Mouse (Mus musculus): ENCODE results near the gene Slc5a2. TPM values are rescaled to one million over a fixed set of nuclear protein-coding genes. Genes with fewer than 3 reads are reported as not detected.

The Slc5a2 gene
- polyA plus RNA-seq, 1 experiment from 2014 or later = not detected

DNA sequence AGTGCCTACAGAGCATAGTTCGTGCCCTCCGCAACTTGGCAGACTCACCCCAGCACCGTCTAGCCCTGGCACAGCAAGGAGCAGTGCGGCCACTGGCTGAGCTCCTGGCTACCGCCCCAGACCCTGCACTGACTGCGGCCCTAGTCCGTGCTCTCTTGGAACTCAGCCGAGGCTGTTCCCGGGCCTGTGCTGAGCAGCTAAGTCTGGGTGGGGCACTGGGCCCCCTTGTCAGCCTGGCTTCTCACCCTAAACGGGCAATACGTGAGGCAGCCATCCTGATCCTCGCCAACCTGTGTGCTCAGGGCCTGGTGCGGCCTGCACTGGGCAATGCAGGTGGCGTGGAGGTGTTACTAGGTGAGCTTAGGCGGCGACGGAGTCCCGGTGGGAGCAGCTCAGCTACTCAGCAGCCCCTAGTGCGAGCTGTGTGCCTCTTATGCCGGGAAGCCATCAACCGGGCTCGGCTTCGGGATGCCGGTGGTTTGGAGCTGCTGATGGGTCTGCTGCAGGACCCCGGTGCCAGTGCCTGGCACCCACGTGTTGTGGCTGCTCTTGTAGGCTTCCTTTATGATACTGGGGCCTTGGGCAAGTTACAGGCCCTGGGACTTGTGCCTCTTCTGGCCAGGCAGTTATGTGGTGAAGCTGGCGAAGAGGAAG is 25.2 kb upstream of the Slc5a2 start:
- ATAC-seq = no peak
- H3K9ac ChIP-seq (replicated peaks) = peak overlapping the region; percentile 3; the same call in 1 of the 2 replicates

DNA sequence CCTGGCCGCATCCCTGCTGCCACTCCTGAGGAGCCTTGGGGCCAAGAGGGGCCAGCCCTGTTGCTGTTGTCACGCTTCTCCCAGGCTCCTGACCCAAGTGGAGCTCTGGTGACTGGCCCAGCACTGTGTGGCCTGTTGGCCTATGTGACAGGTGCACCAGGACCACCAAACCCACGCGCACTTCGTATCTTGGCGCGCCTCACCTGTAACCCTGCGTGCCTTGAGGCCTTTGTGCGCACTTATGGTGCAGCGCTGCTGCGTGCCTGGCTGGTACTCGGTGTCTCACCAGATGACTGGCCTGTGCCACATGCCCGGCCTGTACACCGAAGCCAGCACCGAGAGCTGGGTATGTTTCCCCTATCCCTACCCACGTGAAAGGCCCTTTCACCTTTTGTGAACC is 23.1 kb upstream of the Slc5a2 start:
- no peak overlapping the region for H3K9ac ChIP-seq (replicated peaks)
- H3K4me1 ChIP-seq (replicated peaks) = peaks cover 26% of the 10 kb centered on the region
- peaks cover 47% of the 10 kb centered on the region for H3K36me3 ChIP-seq
- H3K27me3 ChIP-seq = peaks cover 10% of the 10 kb centered on the region; the same call in 1 of the 2 replicates
- no peaks in the 10 kb centered on the region for H3K9me3 ChIP-seq
- H3K4me3 ChIP-seq (replicated peaks) = no peak overlapping the region
- H3K4me2 ChIP-seq (replicated peaks) = no peak overlapping the region
- ATAC-seq = no peak
- H3K27ac ChIP-seq = no peak overlapping the region
- 93% methylated on average over 16 of the region's 16 CpGs for WGBS

More for the DNA sequence above, 25.2 kb upstream of the Slc5a2 start:
- 95% methylated on average over 27 of the region's 27 CpGs for WGBS
- Histone ChIP-seq H3K4me2 (replicated peaks) (no peak overlapping the region), H3K36me3 (peaks cover 50% of the 10 kb centered on the region), H3K4me1 (replicated peaks) (peaks cover 19% of the 10 kb centered on the region), H3K27ac (no peak overlapping the region), H3K9me3 (no peaks in the 10 kb centered on the region), H3K4me3 (replicated peaks) (no peak overlapping the region), H3K27me3 (peaks cover 8% of the 10 kb centered on the region; the same call in 1 of the 2 replicates)

DNA sequence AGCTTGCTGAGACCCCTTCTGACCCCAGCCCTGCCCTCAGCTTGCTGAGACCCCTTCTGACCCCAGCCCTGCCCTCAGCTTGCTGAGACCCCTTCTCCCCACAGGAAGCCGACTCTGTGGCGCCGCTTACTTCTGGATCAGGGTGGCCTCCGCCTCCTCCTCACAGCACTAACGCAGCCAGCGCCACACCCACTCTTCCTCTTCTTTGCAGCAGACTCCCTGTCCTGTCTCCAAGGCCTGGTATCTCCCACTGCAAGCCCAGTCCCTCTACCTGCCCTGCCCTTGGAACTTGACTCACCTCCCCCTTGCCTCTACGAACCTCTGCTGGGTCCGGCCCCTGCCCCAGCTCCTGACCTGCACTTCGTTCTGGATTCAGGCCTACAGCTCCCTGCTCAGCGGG is 21.5 kb upstream of the Slc5a2 start:
- no peak for ATAC-seq
- 0 out of 2 replicates have a peak overlapping the region, but pooled peaks have one; percentile 23 for H3K9ac ChIP-seq (replicated peaks)

DNA sequence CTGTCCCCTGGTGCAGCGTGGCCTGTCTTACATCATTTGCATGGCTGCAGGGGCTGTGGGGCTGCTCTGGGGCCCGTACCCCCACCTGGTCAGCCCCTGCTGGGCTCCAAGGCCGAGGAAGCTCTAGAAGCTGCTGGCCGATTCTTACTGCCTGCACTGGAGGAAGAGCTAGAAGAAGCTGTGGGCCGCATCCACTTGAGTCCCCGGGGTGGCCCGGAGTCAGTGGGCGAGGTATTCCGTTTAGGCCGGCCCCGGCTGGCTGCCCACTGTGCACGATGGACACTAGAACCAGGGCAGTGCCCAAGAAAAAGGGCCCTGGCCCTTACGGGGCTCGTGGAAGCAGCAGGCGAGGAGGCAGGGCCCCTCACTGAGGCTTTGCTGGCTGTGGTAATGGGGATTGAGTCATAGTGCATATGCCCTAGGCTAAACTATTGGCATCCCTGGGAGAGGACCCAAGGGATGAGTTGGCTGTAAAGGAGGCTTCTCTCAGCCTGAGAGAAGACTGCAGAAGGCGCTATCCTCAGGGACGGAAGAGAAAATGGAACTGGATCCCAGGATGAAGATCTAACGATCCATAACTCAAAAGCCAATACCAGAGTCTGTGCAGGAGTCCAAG is 20.9 kb upstream of the Slc5a2 start:
- Histone ChIP-seq H3K4me1 (replicated peaks) (peaks cover 19% of the 10 kb centered on the region), H3K9ac (replicated peaks) (peak overlapping the region; percentile 23; the same call in 1 of the 2 replicates), H3K9me3 (no peaks in the 10 kb centered on the region)

More for the DNA sequence above, 21.5 kb upstream of the Slc5a2 start:
- Histone ChIP-seq H3K4me2 (replicated peaks) (no peak overlapping the region), H3K27ac (no peak overlapping the region), H3K36me3 (peaks cover 47% of the 10 kb centered on the region), H3K9me3 (no peaks in the 10 kb centered on the region), H3K4me3 (replicated peaks) (no peak overlapping the region), H3K27me3 (peaks cover 19% of the 10 kb centered on the region; the same call in 1 of the 2 replicates), H3K4me1 (replicated peaks) (peaks cover 25% of the 10 kb centered on the region)
- WGBS = 52% methylated on average over 10 of the region's 10 CpGs

DNA sequence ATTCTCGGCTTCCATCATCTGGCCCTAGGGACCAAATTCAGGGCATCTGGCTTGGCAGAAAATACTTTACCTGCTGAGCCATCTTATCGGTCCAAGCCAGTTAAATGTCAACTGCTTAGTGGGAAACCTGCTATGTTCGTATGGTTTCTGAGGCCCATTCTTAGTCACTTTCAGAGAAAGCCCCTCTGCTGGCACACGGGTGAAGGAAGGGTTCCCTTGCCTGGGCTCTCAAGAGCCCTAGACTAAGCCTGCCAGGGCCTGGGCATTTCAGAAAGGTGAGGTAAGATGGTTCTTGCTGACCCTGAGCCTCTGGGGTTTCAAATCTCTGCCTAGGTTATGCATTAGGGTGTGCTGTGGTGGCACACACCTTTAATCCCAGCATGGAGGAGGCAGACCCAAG is 19.9 kb upstream of the Slc5a2 start:
- Histone ChIP-seq H3K27me3 (peaks cover 28% of the 10 kb centered on the region), H3K36me3 (peaks cover 39% of the 10 kb centered on the region), H3K27ac (no peak overlapping the region), H3K9me3 (no peaks in the 10 kb centered on the region), H3K4me2 (replicated peaks) (no peak overlapping the region), H3K4me3 (replicated peaks) (no peak overlapping the region), H3K4me1 (replicated peaks) (peaks cover 16% of the 10 kb centered on the region), H3K9ac (replicated peaks) (peak overlapping the region; percentile 42; the same call in 1 of the 2 replicates)
- no peak for ATAC-seq
- WGBS = 85% methylated on average over 4 of the region's 4 CpGs

More for the DNA sequence above, 20.9 kb upstream of the Slc5a2 start:
- Histone ChIP-seq H3K27me3 (peaks cover 22% of the 10 kb centered on the region; the same call in 1 of the 2 replicates), H3K4me2 (replicated peaks) (no peak overlapping the region), H3K4me3 (replicated peaks) (no peak overlapping the region), H3K36me3 (peaks cover 47% of the 10 kb centered on the region), H3K27ac (no peak overlapping the region)
- ATAC-seq = no peak
- 75% methylated on average over 18 of the region's 18 CpGs for WGBS

DNA sequence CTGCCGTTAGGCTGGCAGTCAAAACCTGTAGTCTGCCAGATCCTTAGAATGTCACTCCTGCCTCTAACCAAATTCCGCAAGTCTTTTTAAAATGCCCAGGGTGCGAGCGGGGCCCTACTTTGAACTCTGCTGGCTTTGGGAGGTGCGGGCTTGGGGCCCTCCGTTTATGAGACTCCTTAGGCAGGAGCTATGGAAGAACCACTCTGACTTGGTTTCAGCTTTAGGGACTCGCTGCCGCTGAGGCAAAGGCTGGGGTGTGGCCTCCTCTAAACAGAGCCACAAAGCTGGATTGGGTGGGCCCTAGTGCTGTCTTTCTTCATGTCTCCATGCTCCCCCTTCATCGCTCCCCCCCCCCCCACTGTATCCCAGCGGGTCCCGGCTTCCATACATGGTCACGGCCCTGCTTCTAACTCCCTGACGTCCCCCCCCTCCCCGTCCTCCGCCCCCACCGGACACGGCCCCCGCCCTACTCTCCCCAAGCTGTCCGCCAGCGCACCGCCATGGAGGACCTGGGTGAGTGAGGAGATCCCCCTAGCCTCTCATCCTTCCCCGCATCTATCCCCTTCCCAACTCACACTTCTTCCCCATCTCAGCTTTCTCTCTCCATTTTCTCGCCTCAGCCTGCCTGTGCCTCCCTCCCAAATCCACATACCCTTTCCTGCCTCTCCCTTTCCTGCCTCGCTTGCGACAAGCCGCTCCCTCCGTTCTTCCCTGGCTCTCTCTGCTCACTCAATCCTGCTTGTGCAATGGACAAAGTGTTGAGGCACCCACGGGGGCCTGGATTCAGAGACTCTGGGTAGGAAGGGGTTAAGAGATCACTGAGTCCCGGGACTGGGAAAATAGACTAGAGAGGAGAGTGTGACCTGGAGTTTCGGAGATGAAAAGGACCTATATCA is 18.7 kb upstream of the Slc5a2 start, which contains the start of gene Tgfb1i1:
Gene Tgfb1i1 (plus strand): TSS at position 317 of the 896 bp plus-strand sequence.
- H3K4me1 ChIP-seq (replicated peaks) = peaks cover 16% of the 10 kb centered on the region
- H3K9me3 ChIP-seq = no peaks in the 10 kb centered on the region
- peak within 1 kb of the TSS; percentile 65 for H3K9ac ChIP-seq (replicated peaks)
- peaks cover 27% of the 10 kb centered on the region for H3K36me3 ChIP-seq
- WGBS = 1% methylated on average over 28 of the region's 30 CpGs
- peak within 1 kb of the TSS; percentile 76 for H3K27ac ChIP-seq
- peak within 1 kb of the TSS; percentile 42 for H3K4me3 ChIP-seq (replicated peaks)
- H3K4me2 ChIP-seq (replicated peaks) = peak within 1 kb of the TSS; percentile 62
- H3K27me3 ChIP-seq = peaks cover 37% of the 10 kb centered on the region
- ATAC-seq = peak; percentile 55

DNA sequence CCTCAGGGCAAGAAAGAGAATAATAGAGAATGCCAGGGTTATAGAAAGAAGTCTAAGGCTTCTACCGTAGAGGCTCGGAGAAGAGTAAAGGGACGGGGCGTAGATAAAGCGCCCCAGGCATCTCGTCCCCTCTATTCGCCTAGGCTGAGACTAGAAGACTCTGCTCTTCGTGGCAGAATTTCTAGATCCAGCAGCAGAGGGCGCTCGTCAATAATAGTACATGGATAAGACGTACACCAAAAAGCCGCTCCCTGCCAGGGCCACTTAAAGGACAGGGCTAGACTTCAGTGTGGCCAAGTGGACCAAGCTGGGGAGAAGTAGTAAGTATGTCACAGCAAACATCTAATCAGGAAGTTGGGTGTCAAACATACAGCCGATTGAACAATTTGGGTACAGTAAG is 18.0 kb upstream of the Slc5a2 start:
- Histone ChIP-seq H3K4me2 (replicated peaks) (peak overlapping the region; percentile 62), H3K27ac (peak overlapping the region; percentile 76; the same call in 1 of the 2 replicates), H3K4me3 (replicated peaks) (peak overlapping the region; percentile 42), H3K36me3 (peaks cover 21% of the 10 kb centered on the region), H3K4me1 (replicated peaks) (peaks cover 22% of the 10 kb centered on the region), H3K9me3 (no peaks in the 10 kb centered on the region), H3K27me3 (peaks cover 42% of the 10 kb centered on the region), H3K9ac (replicated peaks) (peak overlapping the region; percentile 65)
- WGBS = 4% methylated on average over 13 of the region's 13 CpGs
- peak; percentile 80 for ATAC-seq

DNA sequence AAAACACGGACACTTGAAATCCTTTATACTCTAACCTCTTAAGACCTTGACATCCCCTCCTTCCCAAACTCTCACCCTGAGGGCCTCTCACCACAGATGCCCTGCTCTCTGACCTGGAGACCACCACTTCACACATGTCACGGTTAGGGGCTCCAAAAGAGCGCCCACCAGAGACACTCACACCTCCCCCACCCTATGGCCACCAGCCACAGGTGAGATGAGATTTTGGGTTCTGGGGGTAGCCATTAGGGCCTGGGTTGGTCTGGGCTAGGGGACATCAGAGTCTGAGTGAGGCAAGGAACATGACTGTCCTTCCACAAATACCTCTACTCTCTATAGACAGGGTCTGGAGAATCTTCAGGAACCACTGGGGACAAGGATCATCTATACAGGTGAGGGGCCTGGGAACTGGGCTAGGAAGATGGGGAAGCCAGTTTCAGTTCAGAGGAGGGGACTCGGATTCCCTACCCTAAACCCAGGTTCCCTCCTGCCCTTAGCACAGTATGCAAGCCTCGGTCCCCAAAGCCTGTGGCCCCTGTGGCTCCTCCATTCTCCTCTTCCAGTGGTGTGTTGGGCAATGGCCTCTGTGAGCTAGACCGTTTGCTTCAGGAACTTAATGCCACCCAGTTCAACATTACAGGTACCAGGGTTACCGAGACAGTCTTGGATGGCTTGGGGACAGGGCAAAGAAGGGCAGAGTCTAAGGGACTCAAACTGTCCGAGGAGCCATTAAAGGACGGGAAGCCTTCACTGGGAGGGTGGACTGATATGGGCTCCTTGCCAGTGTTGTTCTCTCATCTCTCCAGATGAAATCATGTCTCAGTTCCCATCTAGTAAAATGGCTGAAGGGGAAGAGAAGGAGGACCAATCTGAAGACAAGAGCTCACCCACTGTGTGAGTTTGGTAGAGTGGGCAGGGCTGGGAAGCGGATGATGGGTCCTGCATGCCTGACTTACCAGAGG is 17.1 kb upstream of the Slc5a2 start:
- Histone ChIP-seq H3K27me3 (peaks cover 42% of the 10 kb centered on the region), H3K4me2 (replicated peaks) (peak overlapping the region; percentile 62; the same call in 1 of the 2 replicates), H3K4me3 (replicated peaks) (no peak overlapping the region), H3K9me3 (no peaks in the 10 kb centered on the region), H3K4me1 (replicated peaks) (peaks cover 29% of the 10 kb centered on the region), H3K27ac (no peak overlapping the region), H3K9ac (replicated peaks) (no peak overlapping the region), H3K36me3 (peaks cover 12% of the 10 kb centered on the region)
- 77% methylated on average over 10 of the region's 10 CpGs for WGBS
- no peak for ATAC-seq

DNA sequence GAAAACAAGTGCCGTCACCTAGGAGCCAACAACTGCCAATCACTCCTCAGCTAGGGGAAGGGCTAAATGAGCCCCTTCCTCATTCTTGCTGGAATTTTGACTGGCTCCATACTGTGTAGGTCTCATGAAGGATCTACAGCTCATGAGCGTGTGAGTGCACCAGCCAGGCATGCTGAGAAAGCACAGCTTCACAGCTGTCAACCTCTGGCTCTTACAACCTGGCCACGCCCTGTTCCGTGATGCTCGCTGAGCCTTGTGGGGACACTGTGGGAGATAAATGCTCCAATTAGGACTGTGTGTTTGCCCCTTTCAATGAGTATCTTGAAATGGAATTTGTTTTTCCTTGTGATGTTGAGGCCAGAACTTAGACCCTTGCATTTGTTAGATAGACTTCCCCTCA is 15.5 kb upstream of the Slc5a2 start:
- Histone ChIP-seq H3K4me2 (replicated peaks) (no peak overlapping the region), H3K27ac (no peak overlapping the region), H3K9me3 (no peaks in the 10 kb centered on the region), H3K4me1 (replicated peaks) (peaks cover 29% of the 10 kb centered on the region), H3K4me3 (replicated peaks) (no peak overlapping the region), H3K36me3 (peaks cover under 1% of the 10 kb centered on the region; the same call in 1 of the 2 replicates), H3K9ac (replicated peaks) (no peak overlapping the region), H3K27me3 (peaks cover 34% of the 10 kb centered on the region)
- no peak for ATAC-seq
- WGBS = 77% methylated on average over 5 of the region's 5 CpGs

DNA sequence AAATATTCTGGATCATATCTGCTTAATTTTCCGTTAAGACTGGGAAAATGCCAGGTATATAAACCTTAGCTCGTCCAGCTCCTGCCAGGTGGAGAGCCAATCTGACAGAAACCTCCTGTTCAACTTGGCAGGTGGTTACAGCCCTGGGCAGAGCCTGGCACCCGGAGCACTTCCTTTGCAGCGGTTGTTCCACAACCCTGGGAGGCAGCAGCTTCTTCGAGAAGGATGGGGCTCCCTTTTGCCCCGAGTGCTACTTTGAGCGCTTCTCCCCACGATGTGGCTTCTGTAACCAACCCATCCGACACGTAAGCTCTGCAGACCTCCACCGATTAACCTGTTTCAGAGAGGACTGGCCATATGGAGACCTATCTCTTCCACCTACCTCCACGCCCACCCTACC is 13.5 kb upstream of the Slc5a2 start:
- no peak for ATAC-seq
- WGBS = 52% methylated on average over 12 of the region's 12 CpGs
- no peak overlapping the region for H3K4me3 ChIP-seq (replicated peaks)

DNA sequence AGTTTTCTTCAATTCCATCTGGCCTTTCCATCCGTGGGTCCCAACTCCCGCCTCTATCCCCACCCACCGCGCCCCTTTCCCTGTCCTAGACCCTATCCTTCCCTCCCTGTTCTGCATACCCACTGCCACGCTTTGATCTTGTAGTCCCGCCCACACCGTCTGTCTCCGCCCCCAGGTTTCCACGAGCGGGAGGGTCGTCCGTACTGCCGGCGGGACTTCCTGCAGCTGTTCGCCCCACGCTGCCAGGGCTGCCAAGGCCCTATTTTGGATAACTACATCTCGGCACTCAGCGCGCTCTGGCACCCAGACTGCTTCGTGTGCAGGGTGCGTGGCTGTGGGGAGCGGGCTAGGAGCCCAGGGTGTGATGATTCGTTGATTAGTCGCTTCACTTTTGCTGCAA is 12.8 kb upstream of the Slc5a2 start:
- Histone ChIP-seq H3K36me3 (no peaks in the 10 kb centered on the region), H3K27ac (no peak overlapping the region), H3K9me3 (no peaks in the 10 kb centered on the region), H3K4me2 (replicated peaks) (peak overlapping the region; percentile 61), H3K4me1 (replicated peaks) (peaks cover 14% of the 10 kb centered on the region), H3K4me3 (replicated peaks) (peak overlapping the region; percentile 41), H3K9ac (replicated peaks) (peak overlapping the region; percentile 55), H3K27me3 (peaks cover 32% of the 10 kb centered on the region)
- peak; percentile 67; the same call in 1 of the 2 replicates for ATAC-seq
- WGBS = 8% methylated on average over 24 of the region's 24 CpGs

More for the DNA sequence above, 13.5 kb upstream of the Slc5a2 start:
- H3K4me2 ChIP-seq (replicated peaks) = peak overlapping the region; percentile 61
- H3K27me3 ChIP-seq = peaks cover 32% of the 10 kb centered on the region
- no peaks in the 10 kb centered on the region for H3K9me3 ChIP-seq
- H3K4me1 ChIP-seq (replicated peaks) = peaks cover 20% of the 10 kb centered on the region
- H3K27ac ChIP-seq = no peak overlapping the region
- H3K9ac ChIP-seq (replicated peaks) = no peak overlapping the region
- H3K36me3 ChIP-seq = no peaks in the 10 kb centered on the region
